Mouse (Mus musculus) liver, embryonic 15.5 days (tissue): ENCODE measurements around the gene Psmd9. TPM values are rescaled to one million over a fixed set of nuclear protein-coding genes. Genes with fewer than 3 reads are reported as not detected.

Experiments
- ATAC-seq: fragments of 200-750 bp; cut with Nextera tagmentation; 2 replicates; pipeline ENCODE4 v1.8.0; 2017; ENCODE audit warnings: moderate number of reproducible peaks, mild to moderate bottlenecking, moderate library complexity; ENCODE audit not compliant: insufficient read depth
- H3K27ac ChIP-seq: fragments of 300-500 bp; sonication (generic); replicated peaks from 2 replicates; pipeline ENCODE4 v1.5.1; 2015; ENCODE audit warnings: mild to moderate bottlenecking, inconsistent platforms
- H3K27me3 ChIP-seq: fragments of 300-500 bp; sonication (generic); 2 replicates; pipeline ENCODE4 v1.6.1; 2015; ENCODE audit warnings: mild to moderate bottlenecking, inconsistent platforms
- H3K36me3 ChIP-seq: fragments of 300-500 bp; sonication (generic); replicated peaks from 2 replicates; pipeline ENCODE4 v1.6.1; 2015; ENCODE audit warnings: moderate library complexity, mild to moderate bottlenecking, inconsistent platforms
- H3K4me1 ChIP-seq: fragments of 300-500 bp; sonication (generic); replicated peaks from 2 replicates; pipeline ENCODE4 v1.6.1; 2015; ENCODE audit warnings: inconsistent platforms
- H3K4me2 ChIP-seq: fragments of 300-500 bp; sonication (generic); 2 replicates; pipeline ENCODE4 v1.6.1; 2015; ENCODE audit warnings: moderate library complexity, mild to moderate bottlenecking, inconsistent platforms
- H3K4me3 ChIP-seq: fragments of 300-500 bp; sonication (generic); replicated peaks from 2 replicates; pipeline ENCODE4 v1.5.1; 2015; ENCODE audit warnings: mild to moderate bottlenecking, inconsistent platforms
- H3K9ac ChIP-seq: fragments of 300-500 bp; sonication (generic); 2 replicates; pipeline ENCODE4 v1.6.1; 2015; ENCODE audit warnings: moderate library complexity, mild to moderate bottlenecking, inconsistent platforms
- H3K9me3 ChIP-seq: fragments of 300-500 bp; sonication (generic); replicated peaks from 2 replicates; pipeline ENCODE4 v1.6.1; 2016; ENCODE audit warnings: inconsistent platforms
- WGBS: fragments of 180-500 bp; shearing (Covaris S2); methylation state at CpG from one replicate; pipeline ENCODE4 v1.1.7; 2015; ENCODE audit warnings: mixed read lengths; ENCODE audit not compliant: insufficient replicate concordance; 5-methylcytosine and 5-hydroxymethylcytosine counted together
- polyA plus RNA-seq: library from polyadenylated mRNA; unstranded; fragments of >200 nt; fragmentation: Nextera tagmentation; extraction: Ambion mirVana; gene quantifications from 2 replicates; pipeline ENCODE4 v1.2.1, GENCODE M21; 2015

Gene Psmd9
- polyA plus RNA-seq, 1 experiment from 2014 or later = 70.1 TPM

DNA sequence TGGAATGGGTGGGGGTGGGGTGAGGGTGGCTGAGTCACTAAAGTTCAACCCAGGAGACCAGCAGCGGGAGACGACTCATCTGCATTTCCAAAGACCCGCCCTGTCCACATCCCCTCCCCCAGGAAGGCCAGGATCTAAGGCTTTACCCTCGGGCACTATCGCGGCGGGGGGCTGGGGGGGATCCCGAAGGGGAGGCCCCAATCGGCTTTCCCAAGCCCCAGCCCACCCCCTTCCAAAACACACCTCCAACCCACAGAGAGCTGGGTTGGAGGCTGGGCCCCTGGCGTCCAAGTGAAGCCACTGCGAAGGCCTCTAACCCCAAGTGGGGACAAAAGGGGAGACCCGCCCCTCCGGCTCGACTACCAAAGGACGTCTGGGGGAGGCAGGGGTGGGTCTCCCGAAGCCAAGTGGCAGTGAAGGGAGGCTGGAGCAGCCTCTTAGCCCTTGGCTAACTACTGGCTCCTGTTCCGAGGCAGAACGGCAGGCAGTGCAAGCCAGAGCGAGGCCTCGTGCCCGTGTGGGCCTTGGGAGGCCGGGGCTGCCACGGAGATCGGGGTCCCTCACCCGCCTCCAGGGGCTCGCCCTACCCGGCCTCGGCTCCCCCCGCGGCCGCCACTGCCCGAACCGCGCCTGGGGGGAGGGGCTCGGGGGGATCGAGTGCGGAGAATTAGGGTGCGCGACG lies 30.8 kb upstream of the Psmd9 start:
- ATAC-seq = peak; percentile 45
- Histone ChIP-seq H3K9ac (peak overlapping the region; percentile 99), H3K4me1 (peaks cover 69% of the 10 kb centered on the region), H3K27ac (peak overlapping the region; percentile 99), H3K4me2 (peak overlapping the region; percentile 99), H3K4me3 (peak overlapping the region; percentile 95), H3K36me3 (peaks cover 21% of the 10 kb centered on the region), H3K9me3 (no peaks in the 10 kb centered on the region), H3K27me3 (no peaks in the 10 kb centered on the region)
- under 1% methylated on average over 40 of the region's 40 CpGs for WGBS

DNA sequence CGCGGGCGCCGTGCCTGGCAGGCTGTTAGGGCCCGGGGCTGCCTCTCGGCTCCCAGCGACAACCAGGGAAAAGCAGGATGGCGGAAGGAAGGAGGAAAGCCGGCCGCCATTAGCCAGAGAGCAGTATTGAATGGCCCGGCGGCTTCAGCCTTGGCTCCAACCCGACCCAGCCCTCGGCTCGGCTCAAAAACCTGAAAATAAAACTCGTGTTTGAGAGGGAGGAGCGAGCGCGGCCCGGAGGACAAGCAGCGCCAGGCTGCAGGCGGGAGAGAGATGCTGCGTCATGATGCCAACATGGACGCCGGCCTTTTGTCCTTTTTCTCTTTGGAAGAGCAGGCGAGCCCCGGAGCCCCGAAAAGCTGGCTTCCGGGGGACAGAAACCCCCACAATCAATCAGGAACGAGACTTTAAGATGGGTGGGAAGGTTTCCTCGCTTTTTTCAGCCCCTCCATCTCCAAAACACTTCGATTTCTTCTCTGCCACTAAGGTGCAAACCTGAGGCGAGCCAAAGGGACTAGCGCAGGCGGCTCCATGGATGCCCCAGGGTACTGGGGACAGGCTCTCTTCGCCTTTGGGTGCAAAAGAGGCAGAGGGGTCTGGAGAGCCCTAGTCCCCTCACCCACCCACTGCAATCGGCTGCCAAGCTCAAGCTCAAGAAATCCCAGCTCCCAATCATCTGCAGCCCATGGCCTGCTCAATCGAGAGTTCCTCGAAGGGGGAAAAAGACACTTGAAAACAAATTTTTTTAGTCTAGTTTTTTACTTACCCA lies 30.1 kb upstream of the Psmd9 start:
- Histone ChIP-seq H3K27me3 (no peaks in the 10 kb centered on the region), H3K9me3 (no peaks in the 10 kb centered on the region), H3K4me3 (peak overlapping the region; percentile 95), H3K36me3 (peaks cover 14% of the 10 kb centered on the region), H3K4me1 (peaks cover 69% of the 10 kb centered on the region), H3K27ac (peak overlapping the region; percentile 99), H3K4me2 (peak overlapping the region; percentile 99), H3K9ac (peak overlapping the region; percentile 99)
- WGBS = 1% methylated on average over 39 of the region's 39 CpGs
- ATAC-seq = no peak

- no peak for ATAC-seq
- Histone ChIP-seq H3K4me2 (peak overlapping the region; percentile 99), H3K36me3 (peaks cover 12% of the 10 kb centered on the region), H3K4me1 (peaks cover 69% of the 10 kb centered on the region), H3K9ac (peak overlapping the region; percentile 99), H3K27me3 (no peaks in the 10 kb centered on the region), H3K9me3 (no peaks in the 10 kb centered on the region), H3K4me3 (peak overlapping the region; percentile 95), H3K27ac (peak overlapping the region; percentile 99)
- WGBS = 2% methylated on average over 28 of the region's 28 CpGs
Observed at GRCm38 (mm10) chr5:123139722-123140627, 29.2 kb upstream of the Psmd9 start.

GRCm38 (mm10) chr5:123140694-123141554 lies 28.3 kb upstream of the Psmd9 start:
- peak overlapping the region; percentile 98 for H3K9ac ChIP-seq
- no peaks in the 10 kb centered on the region for H3K9me3 ChIP-seq
- H3K27ac ChIP-seq = peak overlapping the region; percentile 99
- under 1% methylated on average over 31 of the region's 31 CpGs for WGBS
- H3K36me3 ChIP-seq = peaks cover 16% of the 10 kb centered on the region
- H3K4me2 ChIP-seq = peak overlapping the region; percentile 99
- ATAC-seq = peak; percentile 35
- H3K4me3 ChIP-seq = peak overlapping the region; percentile 95
- peaks cover 69% of the 10 kb centered on the region for H3K4me1 ChIP-seq
- no peaks in the 10 kb centered on the region for H3K27me3 ChIP-seq

GRCm38 (mm10) chr5:123141555-123142160 lies 27.6 kb upstream of the Psmd9 start:
- no peak for ATAC-seq

GRCm38 (mm10) chr5:123142161-123143157 lies 26.8 kb upstream of the Psmd9 start, which contains the start of gene Setd1b:
Gene Setd1b (plus strand): TSS chr5:123142193.
- Histone ChIP-seq H3K4me1 (peaks cover 69% of the 10 kb centered on the region), H3K9me3 (no peaks in the 10 kb centered on the region), H3K27me3 (no peaks in the 10 kb centered on the region), H3K4me3 (peak within 1 kb of the TSS; percentile 95), H3K27ac (peak within 1 kb of the TSS; percentile 99), H3K36me3 (peaks cover 30% of the 10 kb centered on the region), H3K4me2 (peak within 1 kb of the TSS; percentile 99), H3K9ac (peak within 1 kb of the TSS; percentile 98)
- peak; percentile 37 for ATAC-seq
- WGBS = under 1% methylated on average over 72 of the region's 103 CpGs

More at GRCm38 (mm10) chr5:123141555-123142160, 27.6 kb upstream of the Psmd9 start:
- Histone ChIP-seq H3K36me3 (peaks cover 22% of the 10 kb centered on the region), H3K9me3 (no peaks in the 10 kb centered on the region), H3K27me3 (no peaks in the 10 kb centered on the region), H3K9ac (peak overlapping the region; percentile 98), H3K4me2 (peak overlapping the region; percentile 99), H3K27ac (peak overlapping the region; percentile 99), H3K4me3 (peak overlapping the region; percentile 95), H3K4me1 (peaks cover 69% of the 10 kb centered on the region)
- under 1% methylated on average over 37 of the region's 38 CpGs for WGBS

- 4% methylated on average over 24 of the region's 24 CpGs for WGBS
- Histone ChIP-seq H3K9ac (peak overlapping the region; percentile 98), H3K36me3 (peaks cover 39% of the 10 kb centered on the region), H3K4me1 (peaks cover 69% of the 10 kb centered on the region), H3K4me2 (peak overlapping the region; percentile 99), H3K27me3 (no peaks in the 10 kb centered on the region), H3K9me3 (no peaks in the 10 kb centered on the region), H3K27ac (peak overlapping the region; percentile 99), H3K4me3 (peak overlapping the region; percentile 95)
- ATAC-seq = no peak
Observed at GRCm38 (mm10) chr5:123143251-123143970, 25.8 kb upstream of the Psmd9 start.

DNA sequence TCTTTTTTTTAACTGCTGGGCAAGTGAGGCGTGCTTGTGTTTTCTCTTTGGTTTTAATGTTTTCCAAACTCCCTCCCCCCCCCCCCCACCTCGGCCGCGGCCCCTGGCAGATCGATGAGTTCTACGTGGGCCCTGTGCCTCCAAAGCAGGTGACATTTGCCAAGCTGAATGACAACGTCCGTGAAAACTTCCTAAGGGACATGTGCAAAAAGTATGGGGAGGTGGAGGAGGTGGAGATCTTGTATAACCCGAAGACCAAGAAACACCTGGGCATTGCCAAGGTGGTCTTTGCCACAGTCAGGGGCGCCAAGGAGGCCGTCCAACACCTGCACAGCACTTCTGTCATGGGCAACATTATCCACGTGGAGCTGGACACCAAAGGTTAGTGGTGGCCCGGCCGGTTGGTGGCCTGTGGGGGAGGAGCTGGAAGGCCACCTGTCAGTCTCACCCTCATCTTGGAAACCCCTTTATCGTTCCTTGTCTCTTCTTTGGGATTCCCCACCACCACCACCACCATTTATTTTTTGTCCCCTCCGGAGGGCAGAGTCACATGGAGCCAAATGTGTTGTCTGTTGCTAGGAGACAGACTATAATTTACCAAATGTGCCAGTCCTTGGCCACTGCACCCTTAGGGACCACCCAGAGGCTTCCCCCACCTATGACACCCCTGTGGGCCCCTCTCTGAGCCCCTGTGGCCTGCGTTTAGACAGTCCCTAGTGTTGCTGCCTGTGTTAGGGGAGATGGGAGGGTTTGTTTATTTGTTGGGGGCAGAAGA lies 25.1 kb upstream of the Psmd9 start:
- H3K9me3 ChIP-seq = no peaks in the 10 kb centered on the region
- H3K27me3 ChIP-seq = no peaks in the 10 kb centered on the region
- H3K4me3 ChIP-seq = peak overlapping the region; percentile 95
- WGBS = 8% methylated on average over 17 of the region's 17 CpGs
- peak overlapping the region; percentile 99 for H3K4me2 ChIP-seq
- H3K27ac ChIP-seq = peak overlapping the region; percentile 99
- peak overlapping the region; percentile 98 for H3K9ac ChIP-seq
- peaks cover 71% of the 10 kb centered on the region for H3K4me1 ChIP-seq
- no peak for ATAC-seq
- H3K36me3 ChIP-seq = peaks cover 47% of the 10 kb centered on the region
